Mouse (Mus musculus) myocyte (in vitro differentiated cells): ENCODE measurements at regions not wholly inside any gene's neighbourhood (a gene's known extent, or its start where the extent isn't known, plus 50 kb on each side); places are given as distances from the start of the nearest gene placed in this dataset.

Experiments used
- H3K27me3 ChIP-seq: one replicate; pipeline ENCODE4 v1.6.1; 2011; ENCODE audit not compliant: control insufficient read depth, insufficient read depth, insufficient read length
- H3K36me3 ChIP-seq: one replicate; pipeline ENCODE4 v1.6.1; 2011; ENCODE audit not compliant: control insufficient read depth, insufficient read depth
- H3K4me2 ChIP-seq: one replicate; pipeline ENCODE4 v1.6.1; 2011; ENCODE audit warnings: low read depth, control low read depth
- H3K4me3 ChIP-seq: one replicate; pipeline ENCODE4 v1.5.1; 2011; ENCODE audit warnings: mild to moderate bottlenecking, control low read depth, moderate library complexity
- H3K79me2 ChIP-seq: one replicate; pipeline ENCODE4 v1.6.1; 2011; ENCODE audit not compliant: control insufficient read depth, insufficient read depth
- H3ac ChIP-seq: one replicate; pipeline ENCODE4 v1.6.1; 2011; ENCODE audit not compliant: control insufficient read depth, insufficient read length
- CEBPB ChIP-seq: IDR thresholded peaks from 2 replicates; pipeline ENCODE4 v1.6.1; 2011; ENCODE audit warnings: mild to moderate bottlenecking, moderate library complexity; ENCODE audit not compliant: poor library complexity, insufficient read depth, severe bottlenecking
- E2F4 ChIP-seq: IDR thresholded peaks from one replicate; pipeline ENCODE4 v1.6.1; 2011; ENCODE audit warnings: mild to moderate bottlenecking, control low read depth, moderate library complexity; ENCODE audit not compliant: insufficient read depth
- MAX ChIP-seq: IDR thresholded peaks from one replicate; pipeline ENCODE4 v1.6.1; 2011; ENCODE audit warnings: low read depth, mild to moderate bottlenecking, control low read depth
- MYOD1 ChIP-seq, 3 experiments: IDR thresholded peaks; one replicate each; pipeline ENCODE4 v1.6.1; 2011; ENCODE audit warnings: control low read depth in 2 of 3, low read depth in 2 of 3, mild to moderate bottlenecking in 2 of 3, moderate library complexity in 1 of 3; ENCODE audit not compliant: insufficient read length in 2 of 3, control insufficient read depth in 1 of 3
- MYOG ChIP-seq, 3 experiments: IDR thresholded peaks; one replicate each; pipeline ENCODE4 v1.6.1; 2011; ENCODE audit warnings: control low read depth in 2 of 3, low read depth in 2 of 3, mild to moderate bottlenecking in 2 of 3; ENCODE audit not compliant: insufficient read length in 2 of 3, control insufficient read depth in 1 of 3, insufficient read depth in 1 of 3
- POLR2A ChIP-seq: IDR thresholded peaks from one replicate; pipeline ENCODE4 v1.6.1; 2011; ENCODE audit warnings: low read depth, mild to moderate bottlenecking, control low read depth, moderate library complexity; ENCODE audit not compliant: insufficient read length
- POLR2AphosphoS2 ChIP-seq: IDR thresholded peaks from one replicate; pipeline ENCODE4 v1.6.1; 2011; ENCODE audit warnings: low read depth, control low read depth; ENCODE audit not compliant: insufficient read length
- REST ChIP-seq: IDR thresholded peaks from one replicate; pipeline ENCODE4 v1.6.1; 2011; ENCODE audit warnings: mild to moderate bottlenecking, control low read depth, moderate library complexity; ENCODE audit not compliant: insufficient read depth, insufficient read length
- SRF ChIP-seq: IDR thresholded peaks from one replicate; pipeline ENCODE4 v1.6.1; 2011; ENCODE audit warnings: low read depth; ENCODE audit not compliant: control insufficient read depth, insufficient read length
- TCF12 ChIP-seq: IDR thresholded peaks from one replicate; pipeline ENCODE4 v1.6.1; 2011; ENCODE audit warnings: mild to moderate bottlenecking, control low read depth; ENCODE audit not compliant: poor library complexity, insufficient read depth, severe bottlenecking
- TCF3 ChIP-seq: IDR thresholded peaks from one replicate; pipeline ENCODE4 v1.6.1; 2011; ENCODE audit warnings: low read depth, control low read depth; ENCODE audit not compliant: insufficient read length
- USF1 ChIP-seq: IDR thresholded peaks from one replicate; pipeline ENCODE4 v1.6.1; 2011; ENCODE audit warnings: low read depth, mild to moderate bottlenecking, control low read depth, moderate library complexity

- TF ChIP-seq MYOG (IDR thresholded peaks at IDR 0.05; ENCODE audit: control insufficient read depth in 1 of 3, insufficient read depth in 1 of 3, insufficient read length in 2 of 3, low read depth in 2 of 3) (peak in 2 of 3 experiments; percentile 15 to 46), CEBPB (no peak)
- no peaks in the 10 kb centered on the region for H3K36me3 ChIP-seq
- no peaks in the 10 kb centered on the region for H3K27me3 ChIP-seq
- H3K4me2 ChIP-seq, result peak overlapping the region; percentile 51
- H3K79me2 ChIP-seq, result no peaks in the 10 kb centered on the region
- H3ac ChIP-seq, result no peak overlapping the region
- no peak overlapping the region for H3K4me3 ChIP-seq
Measured at GRCm38 (mm10) chr4:83975569-83975968, 450.2 kb downstream of the Ccdc171 start.

GRCm38 (mm10) chr4:83976067-83976466 is 450.7 kb downstream of the Ccdc171 start:
- no peak for TF ChIP-seq MAX
- no peak for TF ChIP-seq REST
- no peak for TF ChIP-seq CEBPB
- no peak for TF ChIP-seq E2F4
- no peak for TF ChIP-seq TCF3
- no peak for TF ChIP-seq SRF
- TF ChIP-seq POLR2AphosphoS2, result no peak
- no peak for TF ChIP-seq TCF12
- TF ChIP-seq MYOD1 (IDR thresholded peaks at IDR 0.05; ENCODE audit: control insufficient read depth in 1 of 3, insufficient read length in 2 of 3, low read depth in 2 of 3), result no peak
- no peak for TF ChIP-seq MYOG (IDR thresholded peaks at IDR 0.05; ENCODE audit: control insufficient read depth in 1 of 3, insufficient read depth in 1 of 3, insufficient read length in 2 of 3, low read depth in 2 of 3)
- no peak for TF ChIP-seq USF1
- no peak for TF ChIP-seq POLR2A
- Histone ChIP-seq H3K79me2 (no peaks in the 10 kb centered on the region), H3K27me3 (no peaks in the 10 kb centered on the region), H3K4me2 (no peak overlapping the region), H3K36me3 (no peaks in the 10 kb centered on the region), H3ac (no peak overlapping the region), H3K4me3 (no peak overlapping the region)

GRCm38 (mm10) chr4:83979088-83979487 is 453.7 kb downstream of the Ccdc171 start:
- TF ChIP-seq POLR2A, result no peak
- TF ChIP-seq REST, result no peak
- TF ChIP-seq MYOG (IDR thresholded peaks at IDR 0.05; ENCODE audit: control insufficient read depth in 1 of 3, insufficient read depth in 1 of 3, insufficient read length in 2 of 3, low read depth in 2 of 3), result peak in 2 of 3 experiments; percentile 11 to 73
- TF ChIP-seq MAX, result no peak
- TF ChIP-seq MYOD1 (IDR thresholded peaks at IDR 0.05; ENCODE audit: control insufficient read depth in 1 of 3, insufficient read length in 2 of 3, low read depth in 2 of 3), result peak in 2 of 3 experiments; percentile 40 to 62
- H3K4me3 ChIP-seq, result no peak overlapping the region
- no peaks in the 10 kb centered on the region for H3K79me2 ChIP-seq
- no peaks in the 10 kb centered on the region for H3K27me3 ChIP-seq
- no peak overlapping the region for H3K4me2 ChIP-seq
- no peak overlapping the region for H3ac ChIP-seq
- H3K36me3 ChIP-seq, result no peaks in the 10 kb centered on the region

GRCm38 (mm10) chr4:83984671-83985391 is 459.5 kb downstream of the Ccdc171 start:
- Histone ChIP-seq H3K27me3 (no peaks in the 10 kb centered on the region), H3ac (no peak overlapping the region), H3K4me2 (no peak overlapping the region), H3K79me2 (no peaks in the 10 kb centered on the region), H3K4me3 (no peak overlapping the region), H3K36me3 (no peaks in the 10 kb centered on the region)
- TF ChIP-seq REST (no peak), TCF12 (no peak), POLR2A (no peak), USF1 (no peak), E2F4 (no peak), TCF3 (no peak), CEBPB (no peak), POLR2AphosphoS2 (no peak)

- Histone ChIP-seq H3K4me3 (no peak overlapping the region), H3K27me3 (no peaks in the 10 kb centered on the region), H3ac (no peak overlapping the region), H3K79me2 (no peaks in the 10 kb centered on the region), H3K36me3 (no peaks in the 10 kb centered on the region), H3K4me2 (no peak overlapping the region)
- TF ChIP-seq MYOG (IDR thresholded peaks at IDR 0.05; ENCODE audit: control insufficient read depth in 1 of 3, insufficient read depth in 1 of 3, insufficient read length in 2 of 3, low read depth in 2 of 3) (no peak), REST (no peak), USF1 (no peak)
Measured at GRCm38 (mm10) chr4:83985451-83985850, 460.1 kb downstream of the Ccdc171 start.
